Mouse (Mus musculus) heart, adult 8-10 months (tissue): ENCODE measurements around the gene Mapre3. TPM values are rescaled to one million over a fixed set of nuclear protein-coding genes. Genes with fewer than 3 reads are reported as not detected.

Experiments
- total RNA-seq, 4 experiments: library from RNA; stranded (reverse); gene quantifications; 2 replicates each; pipeline ENCODE4 v1.2.4; 2022

Mapre3 gene
- total RNA-seq, 4 experiments from 2014 or later: 43.1 to 48.3 (median 44.5) TPM

Other genes with a start within 250 kb of the Mapre3 start
- gene Kcnk3, start 226.5 kb upstream of the Mapre3 start, total RNA-seq: 100 to 1,000 TPM; 268 to 282 (median 276) TPM
- gene Slc35f6, start 166.7 kb upstream of the Mapre3 start, total RNA-seq: 10 to 100 TPM; 48.3 to 60.9 (median 54.9) TPM
- 10 to 100 TPM; 50.6 to 80.0 (median 64.5) TPM for gene Cenpa, start 147.9 kb upstream of the Mapre3 start, total RNA-seq
- 1 to 10 TPM in 2 of 4 experiments, under 1 TPM in 2; 0.57 to 1.4 (median 0.91) TPM for gene Dpysl5, start 103.1 kb upstream of the Mapre3 start, total RNA-seq
- gene Tmem214, start 53.4 kb downstream of the Mapre3 start, total RNA-seq: 10 to 100 TPM; 37.4 to 39.9 (median 38.4) TPM
- 1 to 10 TPM; 4.9 to 6.3 (median 5.6) TPM for gene Agbl5, start 74.1 kb downstream of the Mapre3 start, total RNA-seq
- 100 to 1,000 TPM; 140 to 164 (median 156) TPM for gene Ost4, start 93.1 kb downstream of the Mapre3 start, total RNA-seq
- 10 to 100 TPM; 13.9 to 16.6 (median 16.0) TPM for gene Emilin1, start 98.8 kb downstream of the Mapre3 start, total RNA-seq
- gene Khk, start 106.8 kb downstream of the Mapre3 start, total RNA-seq: 10 to 100 TPM; 23.8 to 31.8 (median 26.6) TPM
- under 1 TPM; 0.37 to 0.97 (median 0.60) TPM for gene Cgref1, start 130.9 kb downstream of the Mapre3 start, total RNA-seq
- 10 to 100 TPM; 82.1 to 97.6 (median 89.6) TPM for gene Preb, start 145.7 kb downstream of the Mapre3 start, total RNA-seq
- gene Tcf23, start 154.0 kb downstream of the Mapre3 start, total RNA-seq: 1 to 10 TPM in 1 of 4 experiments, under 1 TPM in 3; 0.85 to 1.9 (median 0.91) TPM
- gene Atraid, start 233.7 kb downstream of the Mapre3 start, total RNA-seq: 10 to 100 TPM; 51.3 to 56.5 (median 53.1) TPM
- gene Slc5a6, start 234.3 kb downstream of the Mapre3 start, total RNA-seq: 10 to 100 TPM; 10.8 to 18.8 (median 12.4) TPM
- 10 to 100 TPM; 13.0 to 17.3 (median 16.3) TPM for gene Cad, start 240.1 kb downstream of the Mapre3 start, total RNA-seq